Mouse (Mus musculus) adipocyte (in vitro differentiated cells): ENCODE results near the gene Rpap1.

Source experiments
- DNase-seq: peaks from one replicate; pipeline ENCODE4 v3.0.0-alpha.2; 2016; ENCODE audit warnings: low spot score

Rpap1 gene

GRCm38 (mm10) chr2:119799181-119799960 is 12.0 kb upstream of the Rpap1 start:
- DNase-seq, result no peak

- DNase-seq, result no peak
These were observed 11.1 kb upstream of the Rpap1 start for GRCm38 (mm10) chr2:119798246-119798927.

- DNase-seq, result no peak
These were observed 10.0 kb upstream of the Rpap1 start, which contains the start of gene Tyro3 for GRCm38 (mm10) chr2:119797279-119797783. Tyro3 (plus strand) TSS chr2:119797733.

- DNase-seq, result no peak
These were observed 2.7 kb upstream of the Rpap1 start for GRCm38 (mm10) chr2:119789996-119790395.

GRCm38 (mm10) chr2:119767246-119767645 is 20.1 kb downstream of the Rpap1 start:
- no peak for DNase-seq

- no peak for DNase-seq
These were observed 23.4 kb downstream of the Rpap1 start for GRCm38 (mm10) chr2:119763924-119764323.

- no peak for DNase-seq
These were observed 25.1 kb downstream of the Rpap1 start for GRCm38 (mm10) chr2:119762276-119762675.

- DNase-seq, result no peak
These were observed 27.1 kb downstream of the Rpap1 start, which contains the start of gene Ltk for GRCm38 (mm10) chr2:119760251-119760650. Ltk (minus strand) TSS chr2:119760431.

GRCm38 (mm10) chr2:119758844-119759835 is 28.2 kb downstream of the Rpap1 start:
- no peak for DNase-seq

GRCm38 (mm10) chr2:119758101-119758843 is 29.1 kb downstream of the Rpap1 start:
- no peak for DNase-seq

GRCm38 (mm10) chr2:119757601-119758100 is 29.7 kb downstream of the Rpap1 start:
- DNase-seq, result no peak

GRCm38 (mm10) chr2:119749260-119749659 is 38.1 kb downstream of the Rpap1 start:
- DNase-seq, result no peak

- DNase-seq, result no peak
These were observed 39.8 kb downstream of the Rpap1 start for GRCm38 (mm10) chr2:119747554-119747953.

- peak; percentile 56 for DNase-seq
These were observed 42.1 kb downstream of the Rpap1 start for GRCm38 (mm10) chr2:119745281-119745680.

- DNase-seq, result peak; percentile 82
These were observed 42.9 kb downstream of the Rpap1 start for GRCm38 (mm10) chr2:119744163-119745111.

GRCm38 (mm10) chr2:119743808-119744162 is 43.6 kb downstream of the Rpap1 start:
- no peak for DNase-seq

- no peak for DNase-seq
These were observed 44.0 kb downstream of the Rpap1 start for GRCm38 (mm10) chr2:119743176-119743807.

GRCm38 (mm10) chr2:119742461-119743175 is 44.7 kb downstream of the Rpap1 start:
- DNase-seq, result no peak
